Mouse (Mus musculus) limb, embryonic 14.5 days (tissue): ENCODE measurements around the gene Fam172a. TPM values are rescaled to one million over a fixed set of nuclear protein-coding genes. Genes with fewer than 3 reads are reported as not detected.

Experiments used
- ATAC-seq: fragments of 200-750 bp; cut with Nextera tagmentation; 2 replicates; pipeline ENCODE4 v1.8.0; 2017; ENCODE audit warnings: low read depth, moderate number of reproducible peaks, moderate TSS enrichment; ENCODE audit not compliant: low FRiP score
- DNase-seq: peaks from one replicate; pipeline ENCODE4 v3.0.0-alpha.2; 2015; ENCODE audit warnings: low spot score
- H3K27ac ChIP-seq: fragments of 300-500 bp; sonication (generic); replicated peaks from 2 replicates; pipeline ENCODE4 v1.5.1; 2014; ENCODE audit warnings: low read depth, mild to moderate bottlenecking, low read length, moderate library complexity, mixed read lengths
- H3K27me3 ChIP-seq: fragments of 300-500 bp; sonication (generic); 2 replicates; pipeline ENCODE4 v1.6.1; 2014; ENCODE audit warnings: low read length, mixed read lengths; ENCODE audit not compliant: control insufficient read depth, insufficient read depth
- H3K36me3 ChIP-seq: fragments of 300-500 bp; sonication (generic); 2 replicates; pipeline ENCODE4 v1.6.1; 2014; ENCODE audit warnings: mild to moderate bottlenecking, low read length, moderate library complexity, mixed read lengths; ENCODE audit not compliant: control insufficient read depth, insufficient read depth
- H3K4me1 ChIP-seq: fragments of 300-500 bp; sonication (generic); 2 replicates; pipeline ENCODE4 v1.6.1; 2014; ENCODE audit warnings: antibody characterized with exemption, low read length, mixed read lengths; ENCODE audit not compliant: control insufficient read depth, insufficient read depth
- H3K4me2 ChIP-seq: fragments of 300-500 bp; sonication (generic); replicated peaks from 2 replicates; pipeline ENCODE4 v1.6.1; 2014; ENCODE audit warnings: low read depth, mild to moderate bottlenecking, low read length, moderate library complexity; ENCODE audit not compliant: severe bottlenecking
- H3K4me3 ChIP-seq: fragments of 300-500 bp; sonication (generic); replicated peaks from 2 replicates; pipeline ENCODE4 v1.5.1; 2014; ENCODE audit warnings: low read length
- H3K9ac ChIP-seq: fragments of 300-500 bp; sonication (generic); 2 replicates; pipeline ENCODE4 v1.6.1; 2014; ENCODE audit warnings: mild to moderate bottlenecking, low read depth, low read length, moderate library complexity; ENCODE audit not compliant: severe bottlenecking
- H3K9me3 ChIP-seq: fragments of 300-500 bp; sonication (generic); 2 replicates; pipeline ENCODE4 v1.6.1; 2016; ENCODE audit warnings: low read length; ENCODE audit not compliant: control insufficient read depth
- POLR2A ChIP-seq: fragments of 200-500 bp; IDR thresholded peaks from 2 replicates; pipeline ENCODE4 v1.8.0; 2012; ENCODE audit warnings: inconsistent platforms, mild to moderate bottlenecking, moderate library complexity, borderline replicate concordance; ENCODE audit not compliant: insufficient read depth, insufficient read length; ENCODE audit errors: extremely low read depth
- whole genome bisulfite sequencing: fragments of 180-500 bp; shearing (Covaris S2); extraction: QIAGEN DNeasy Blood & Tissue Kit; methylation state at CpG from one replicate; pipeline ENCODE4 v1.1.7; 2014; 5-methylcytosine and 5-hydroxymethylcytosine counted together
- polyA plus RNA-seq, 2 experiments: library from polyadenylated mRNA; depleted of rRNA in 1 of 2; stranded (reverse) in 1 of 2; unstranded in 1 of 2; fragments of >200 nt; fragmentation: Nextera tagmentation in 1 of 2; extraction: Ambion mirVana in 1 of 2; gene quantifications; 2 replicates each; pipeline versions ENCODE4 v1.2.1 to v1.2.3; 2012 to 2014

The Fam172a gene
- polyA plus RNA-seq, 2 experiments: 11.5 to 32.2 TPM

GRCm38 (mm10) chr13:78121991-78122390 is 420.2 kb downstream of the Fam172a start:
- no peak overlapping the region for H3K4me2 ChIP-seq
- TF ChIP-seq POLR2A: no peak
- no peaks in the 10 kb centered on the region for H3K27me3 ChIP-seq
- no peak overlapping the region for H3K4me3 ChIP-seq
- H3K36me3 ChIP-seq: no peaks in the 10 kb centered on the region
- 91% methylated on average over 7 of the region's 7 CpGs for WGBS
- no peaks in the 10 kb centered on the region for H3K9me3 ChIP-seq
- no peak overlapping the region for H3K9ac ChIP-seq
- DNase-seq (no peak), ATAC-seq (no peak)
- no peaks in the 10 kb centered on the region for H3K4me1 ChIP-seq
- no peak overlapping the region for H3K27ac ChIP-seq

- H3K9me3 ChIP-seq: no peaks in the 10 kb centered on the region
- no peak overlapping the region for H3K27ac ChIP-seq
- 85% methylated on average over 4 of the region's 4 CpGs for WGBS
- H3K4me2 ChIP-seq: no peak overlapping the region
- no peaks in the 10 kb centered on the region for H3K4me1 ChIP-seq
- no peak overlapping the region for H3K9ac ChIP-seq
- no peak for TF ChIP-seq POLR2A
- H3K4me3 ChIP-seq: no peak overlapping the region
- no peak for ATAC-seq
- no peak for DNase-seq
- no peaks in the 10 kb centered on the region for H3K27me3 ChIP-seq
- no peaks in the 10 kb centered on the region for H3K36me3 ChIP-seq
Observed at GRCm38 (mm10) chr13:78123911-78124426, 422.1 kb downstream of the Fam172a start.

GRCm38 (mm10) chr13:78157465-78157864 is 455.6 kb downstream of the Fam172a start:
- DNase-seq (no peak), ATAC-seq (no peak)
- no peak overlapping the region for H3K27ac ChIP-seq
- H3K4me2 ChIP-seq: no peak overlapping the region
- no peak for TF ChIP-seq POLR2A
- H3K27me3 ChIP-seq: peaks cover 5% of the 10 kb centered on the region
- H3K36me3 ChIP-seq: no peaks in the 10 kb centered on the region
- H3K4me3 ChIP-seq: no peak overlapping the region
- no peak overlapping the region for H3K9ac ChIP-seq
- WGBS: 81% methylated on average over 5 of the region's 5 CpGs
- H3K9me3 ChIP-seq: no peaks in the 10 kb centered on the region
- H3K4me1 ChIP-seq: no peaks in the 10 kb centered on the region

GRCm38 (mm10) chr13:78162149-78162548 is 460.3 kb downstream of the Fam172a start:
- H3K27me3 ChIP-seq: peaks cover 40% of the 10 kb centered on the region
- ATAC-seq: no peak
- H3K4me2 ChIP-seq: no peak overlapping the region
- no peak overlapping the region for H3K27ac ChIP-seq
- H3K9me3 ChIP-seq: no peaks in the 10 kb centered on the region
- no peaks in the 10 kb centered on the region for H3K4me1 ChIP-seq
- no peak for TF ChIP-seq POLR2A
- no peak overlapping the region for H3K9ac ChIP-seq
- H3K36me3 ChIP-seq: no peaks in the 10 kb centered on the region
- WGBS: 48% methylated on average over 2 of the region's 2 CpGs
- no peak overlapping the region for H3K4me3 ChIP-seq
- DNase-seq: no peak

- ATAC-seq (peak; percentile 81), DNase-seq (peak; percentile 63)
- peak overlapping the region; percentile 51 for H3K9ac ChIP-seq
- H3K27me3 ChIP-seq: peaks cover 52% of the 10 kb centered on the region
- no peak for TF ChIP-seq POLR2A
- no peaks in the 10 kb centered on the region for H3K36me3 ChIP-seq
- peak overlapping the region; percentile 58 for H3K4me3 ChIP-seq
- H3K9me3 ChIP-seq: no peaks in the 10 kb centered on the region
- H3K4me2 ChIP-seq: peak overlapping the region; percentile 99
- under 1% methylated on average over 67 of the region's 86 CpGs for WGBS
- H3K27ac ChIP-seq: no peak overlapping the region
- no peaks in the 10 kb centered on the region for H3K4me1 ChIP-seq
Observed at GRCm38 (mm10) chr13:78163087-78163958, 461.5 kb downstream of the Fam172a start.
